Mouse (Mus musculus) E14TG2a.4 (cell line): Measurements from ENCODE around the gene Dcun1d5.

Source experiments
- CTCF ChIP-seq: conservative IDR thresholded peaks from 2 replicates; pipeline ENCODE4 v1.5.1; 2014; ENCODE audit warnings: low read length
- NANOG ChIP-seq: IDR thresholded peaks from 2 replicates; pipeline ENCODE4 v1.6.1; 2014; ENCODE audit warnings: borderline replicate concordance, low read length, mixed read lengths
- POU5F1 ChIP-seq: IDR thresholded peaks from 2 replicates; pipeline ENCODE4 v1.6.1; 2014; ENCODE audit warnings: low read length, borderline replicate concordance

DNA sequence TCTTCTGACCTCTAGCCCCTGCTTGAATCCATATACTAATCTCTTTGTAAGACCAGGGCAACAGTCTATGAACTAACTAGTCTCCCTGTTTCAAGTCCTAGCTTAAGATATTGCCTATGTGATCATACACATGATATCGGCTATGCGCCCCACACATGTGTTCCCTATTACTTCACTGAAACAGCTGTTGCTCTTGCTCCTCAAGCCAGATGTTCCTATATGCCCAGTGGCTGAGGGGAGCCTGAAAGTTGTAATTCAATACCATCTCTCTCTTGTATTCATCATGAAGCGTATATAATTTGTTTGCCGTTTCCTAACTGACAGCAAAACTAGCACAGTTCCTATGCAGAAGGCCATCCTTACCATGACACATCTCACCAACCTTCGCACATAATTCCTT is 23.6 kb upstream of the Dcun1d5 start:
- TF ChIP-seq CTCF (no peak), POU5F1 (no peak), NANOG (no peak)
